Mouse (Mus musculus) lung, adult 2 months (tissue): ENCODE measurements around the gene Nucb2.

Source experiments
- CTCF ChIP-seq: fragments of 200-500 bp; IDR thresholded peaks from 2 replicates; pipeline ENCODE4 v1.5.1; 2011; ENCODE audit warnings: mild to moderate bottlenecking, low read length, control low read depth; ENCODE audit not compliant: insufficient read depth
- POLR2A ChIP-seq: fragments of 200-500 bp; IDR thresholded peaks from 2 replicates; pipeline ENCODE4 v1.6.1; 2011; ENCODE audit warnings: low read depth, mild to moderate bottlenecking, control low read depth, low read length, borderline replicate concordance; ENCODE audit errors: extremely low read depth

GRCm38 (mm10) chr7:116556834-116557233 lies 52.7 kb downstream of the Nucb2 start:
- TF ChIP-seq POLR2A (no peak), CTCF (no peak)
